Mouse (Mus musculus): ENCODE measurements around the gene Kdm2a. TPM values are rescaled to one million over a fixed set of nuclear protein-coding genes. Genes with fewer than 3 reads are reported as not detected.
"Not testable (repeated sequence)": the region's sequence is repeated elsewhere in the genome, so short reads cannot be mapped to it uniquely, and the experiment has no call there.

The Kdm2a gene
- total RNA-seq, 2 experiments from 2014 or later: 26.5 to 28.3 TPM

DNA sequence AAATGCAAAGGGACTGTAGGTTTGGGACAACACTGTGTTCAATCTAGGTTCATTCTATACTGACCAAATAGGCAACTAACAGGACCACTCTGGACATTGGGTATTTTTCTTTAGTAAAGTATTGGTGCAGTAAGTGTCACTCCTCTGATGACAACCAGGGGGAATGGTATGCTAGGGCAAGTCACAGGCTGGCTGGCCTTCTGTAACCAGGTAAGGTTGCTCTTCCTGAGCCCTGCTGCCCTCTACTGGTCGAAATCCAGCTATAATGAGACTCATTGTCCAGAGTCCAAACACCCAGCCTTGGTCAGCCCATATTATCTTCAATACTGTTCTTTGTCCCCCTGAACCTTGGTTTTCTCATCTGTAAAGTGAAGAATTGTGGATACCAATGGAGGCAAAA lies 19.1 kb upstream of the Kdm2a start:
- DNase-seq: peak; percentile 28

DNA sequence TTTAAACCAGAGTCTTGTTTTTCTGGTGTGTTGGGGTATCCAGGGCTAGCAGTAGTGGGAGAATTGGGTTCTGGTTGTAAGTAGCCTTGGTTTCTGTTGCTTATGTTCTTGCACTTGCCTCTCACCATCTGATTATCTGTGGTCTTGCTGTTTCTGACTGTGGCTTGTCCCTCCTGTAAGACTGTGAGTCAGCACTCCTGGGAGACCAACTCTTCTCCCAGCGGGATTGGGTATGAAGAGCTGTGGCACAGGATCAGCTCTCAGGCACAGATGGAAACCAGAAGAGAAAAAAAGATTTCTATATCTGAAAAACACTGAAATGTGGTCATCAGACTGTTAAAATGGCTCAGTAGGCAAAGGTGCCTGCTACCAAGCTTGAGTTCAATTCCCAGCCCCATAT lies 16.5 kb upstream of the Kdm2a start:
- DNase-seq: no peak

GRCm38 (mm10) chr19:4409062-4409461 lies 11.0 kb upstream of the Kdm2a start:
- DNase-seq: no peak

DNA sequence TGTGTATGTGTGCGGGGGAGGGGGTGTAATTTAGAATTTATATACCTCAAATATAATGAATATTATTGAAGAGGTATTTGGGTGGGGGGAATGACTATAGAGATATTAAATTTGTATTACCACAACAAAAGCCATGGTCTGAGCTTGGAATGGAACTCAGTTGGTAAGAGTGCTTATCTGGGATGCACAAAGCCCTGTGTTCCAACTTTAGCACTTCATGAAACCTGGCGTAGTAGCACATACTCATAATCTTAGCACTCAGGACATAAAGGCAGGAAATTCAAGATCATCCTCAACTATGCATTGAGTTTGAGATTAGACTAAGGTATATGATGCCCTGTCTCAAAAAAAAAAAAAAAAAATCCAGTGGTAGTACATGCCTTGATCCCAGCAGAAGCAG lies 6.8 kb upstream of the Kdm2a start:
- DNase-seq: no peak

GRCm38 (mm10) chr19:4398959-4399358 lies 874 bp upstream of the Kdm2a start:
- DNase-seq: no peak

- no peak for DNase-seq
Measured at GRCm38 (mm10) chr19:4398630-4398948, 504 bp upstream of the Kdm2a start.

DNA sequence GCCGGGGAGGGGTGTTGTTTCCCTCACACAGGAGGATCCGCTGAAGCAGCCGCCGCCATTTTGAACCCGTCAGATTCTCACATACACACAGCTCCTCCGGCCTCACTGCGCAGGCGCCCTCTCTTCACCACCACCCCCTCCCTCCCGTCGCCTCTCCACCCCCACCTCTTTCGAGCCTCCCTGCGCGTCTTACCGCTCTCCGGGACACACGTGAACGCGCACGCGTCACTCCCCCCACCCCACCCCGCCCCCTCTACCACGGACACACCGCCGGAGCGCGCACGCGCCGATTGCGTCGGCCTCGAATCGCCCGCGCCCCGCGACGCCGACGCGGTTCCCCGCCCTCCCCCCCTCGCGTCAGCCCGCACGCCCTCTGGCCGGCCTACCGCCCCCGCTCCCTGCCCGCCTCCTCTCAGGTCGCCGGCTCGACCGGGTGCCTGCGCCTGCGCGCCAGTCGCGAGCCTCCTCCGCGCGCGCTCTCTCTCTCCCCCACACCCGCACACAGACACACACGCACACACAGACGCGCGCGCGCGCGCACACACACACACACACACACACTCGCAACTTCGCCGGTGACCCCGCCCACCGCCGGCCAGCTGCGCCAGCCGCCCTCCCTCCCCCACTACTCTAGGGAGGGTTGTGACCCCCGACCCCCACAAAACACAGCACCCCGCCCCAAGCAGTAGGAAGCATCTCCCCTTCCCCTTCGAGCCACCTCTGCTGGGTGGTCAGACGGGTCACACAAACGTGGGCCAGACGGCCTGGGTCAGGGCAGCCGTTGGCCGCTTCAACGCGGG lies 887 bp downstream of the Kdm2a start:
- peak; percentile 98 for DNase-seq

DNA sequence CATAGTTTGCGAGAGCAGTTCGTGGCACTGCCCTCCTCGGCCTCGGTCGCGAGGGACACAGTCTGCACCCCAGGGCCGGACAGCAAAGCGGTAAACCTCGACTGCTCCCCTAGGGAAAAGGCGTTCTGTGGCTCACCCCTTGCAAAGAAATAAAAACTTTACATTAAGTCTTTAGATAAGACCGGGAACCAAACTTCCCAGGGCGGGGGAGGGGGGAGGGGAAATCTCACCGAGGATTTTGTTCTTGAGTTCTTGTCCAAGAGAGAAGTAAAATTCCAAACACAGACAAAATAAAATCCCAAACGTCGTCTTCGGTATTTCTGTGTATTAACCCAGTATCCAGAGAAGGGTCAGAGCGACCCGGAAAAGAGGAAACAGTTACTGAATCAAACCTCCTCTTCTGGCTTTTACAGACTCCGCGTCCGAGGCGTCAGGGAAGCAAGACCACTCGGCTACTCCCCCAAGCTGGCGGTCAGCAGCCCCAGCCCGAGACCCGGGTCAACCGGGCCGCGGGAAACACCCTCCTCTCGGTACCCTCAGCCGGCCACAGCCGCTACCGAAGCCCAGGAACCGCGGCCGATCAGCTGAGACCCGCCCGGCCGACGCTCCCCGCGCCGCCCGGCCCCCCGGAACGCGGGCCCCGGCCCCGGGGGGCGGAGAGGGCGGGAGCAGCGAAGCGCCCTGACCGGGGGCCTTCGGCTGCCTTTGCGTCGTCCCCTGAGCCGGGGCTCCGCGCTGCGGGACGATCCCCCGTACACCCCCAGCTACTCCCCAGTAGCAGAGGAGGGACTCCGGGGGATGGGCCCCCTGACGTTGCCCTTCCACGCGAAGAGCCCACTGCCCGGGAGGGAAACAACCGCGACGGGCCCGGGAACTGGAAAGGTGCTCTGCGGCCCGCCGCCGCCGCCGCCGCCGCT lies 1.7 kb downstream of the Kdm2a start:
- no peak for DNase-seq

DNA sequence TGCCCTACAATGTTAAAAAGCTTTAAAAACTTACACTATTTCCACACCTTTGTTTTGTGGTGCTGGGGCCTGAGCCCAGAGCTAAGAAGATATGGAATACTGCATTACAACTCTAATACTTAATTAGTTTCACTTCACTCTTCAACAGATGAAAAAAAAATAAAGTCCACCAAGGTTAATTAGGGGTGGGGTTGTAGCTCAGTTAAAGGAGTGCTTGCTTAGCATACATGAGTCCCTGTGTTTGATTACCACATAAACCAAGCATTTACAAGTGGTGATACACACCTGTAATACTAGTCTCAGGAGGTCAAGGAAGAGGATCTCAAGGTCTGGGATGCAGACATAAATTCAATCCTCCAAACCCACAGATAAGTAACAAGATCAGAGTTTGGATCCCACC lies 10.8 kb downstream of the Kdm2a start:
- DNase-seq: no peak

DNA sequence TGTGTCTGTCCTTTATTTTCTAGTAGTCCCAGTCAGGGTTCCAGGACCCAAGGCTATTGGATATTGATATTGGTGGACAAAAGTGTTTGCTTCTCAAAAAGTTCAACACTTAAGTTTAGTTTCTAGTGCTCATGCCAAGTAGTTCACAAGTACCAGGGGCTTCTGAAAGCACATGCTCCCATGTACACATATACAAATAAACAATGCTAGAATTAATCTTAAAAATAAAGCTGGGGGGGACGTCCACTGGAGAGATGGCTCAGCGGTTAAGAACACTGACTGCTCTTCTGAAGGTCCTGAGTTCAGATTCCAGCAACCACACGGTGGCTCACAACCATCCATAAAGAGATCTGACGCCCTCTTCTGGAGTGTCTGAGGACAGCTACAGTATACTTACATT lies 13.1 kb downstream of the Kdm2a start:
- no peak for DNase-seq

DNA sequence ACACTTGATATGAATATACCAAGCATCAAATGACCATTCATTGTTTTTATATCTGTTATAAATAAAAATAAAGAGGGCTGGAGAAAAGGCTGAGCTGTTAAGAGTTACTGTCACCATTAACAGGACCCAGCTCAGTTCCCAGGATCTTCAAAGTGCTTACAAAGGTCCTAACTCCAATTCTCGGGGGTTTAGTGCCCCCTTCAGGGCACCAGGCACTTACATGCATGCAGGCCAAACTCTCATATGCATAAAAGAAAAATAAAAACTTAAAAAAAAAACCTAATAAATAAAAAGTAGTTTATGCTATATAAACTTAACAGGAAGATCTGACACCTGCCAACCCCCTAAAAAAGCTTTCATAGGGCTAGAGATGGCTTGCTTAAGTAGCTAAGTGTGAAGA lies 13.8 kb downstream of the Kdm2a start:
- no peak for DNase-seq

GRCm38 (mm10) chr19:4383306-4383705 lies 14.8 kb downstream of the Kdm2a start:
- DNase-seq: no peak

GRCm38 (mm10) chr19:4382303-4382702 lies 15.8 kb downstream of the Kdm2a start:
- not testable (repeated sequence) for DNase-seq

DNA sequence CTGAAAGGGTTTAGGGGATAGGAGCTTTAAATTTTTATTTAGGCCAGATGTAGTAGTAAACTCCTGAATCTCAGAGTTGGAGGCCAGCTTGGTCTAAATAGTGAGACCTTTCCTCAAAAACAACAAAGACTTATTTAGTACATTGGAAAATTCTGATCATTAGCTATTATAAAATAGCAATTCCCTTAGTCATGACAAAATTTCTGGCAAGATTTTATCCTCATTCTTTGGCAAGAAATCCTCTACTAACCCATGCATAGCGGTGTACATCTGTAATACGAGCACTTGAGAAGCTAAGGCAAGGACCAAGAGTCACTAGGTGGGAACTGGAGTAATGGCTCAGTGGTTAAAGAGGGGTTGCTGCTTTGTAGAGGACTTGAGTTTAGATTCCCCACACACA lies 27.4 kb downstream of the Kdm2a start:
- no peak for DNase-seq

- no peak for DNase-seq
Measured at GRCm38 (mm10) chr19:4370254-4370653, 27.8 kb downstream of the Kdm2a start.

- DNase-seq: no peak
Measured at GRCm38 (mm10) chr19:4349455-4349854, 48.6 kb downstream of the Kdm2a start.

GRCm38 (mm10) chr19:4346479-4346878 lies 51.6 kb downstream of the Kdm2a start:
- no peak for DNase-seq

DNA sequence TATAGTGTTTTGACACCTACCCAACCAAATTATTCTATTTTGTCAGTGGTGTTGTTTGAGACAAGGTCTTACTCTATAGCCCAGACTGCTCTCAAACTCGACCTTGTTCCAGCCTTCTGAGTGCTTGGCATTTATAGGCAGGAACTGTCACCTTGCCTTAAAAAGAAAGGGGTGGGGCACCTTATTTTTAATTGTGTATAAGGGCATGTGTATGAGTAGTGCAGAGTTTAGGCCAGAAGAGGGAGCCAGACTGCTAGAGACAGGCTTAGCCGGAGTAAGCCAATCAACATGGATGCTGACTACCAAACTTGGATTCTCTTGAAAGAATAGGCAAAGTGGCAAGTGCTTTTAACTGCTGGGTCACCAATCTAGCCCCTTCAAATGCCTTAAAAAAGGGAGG lies 59.9 kb downstream of the Kdm2a start:
- DNase-seq: no peak

DNA sequence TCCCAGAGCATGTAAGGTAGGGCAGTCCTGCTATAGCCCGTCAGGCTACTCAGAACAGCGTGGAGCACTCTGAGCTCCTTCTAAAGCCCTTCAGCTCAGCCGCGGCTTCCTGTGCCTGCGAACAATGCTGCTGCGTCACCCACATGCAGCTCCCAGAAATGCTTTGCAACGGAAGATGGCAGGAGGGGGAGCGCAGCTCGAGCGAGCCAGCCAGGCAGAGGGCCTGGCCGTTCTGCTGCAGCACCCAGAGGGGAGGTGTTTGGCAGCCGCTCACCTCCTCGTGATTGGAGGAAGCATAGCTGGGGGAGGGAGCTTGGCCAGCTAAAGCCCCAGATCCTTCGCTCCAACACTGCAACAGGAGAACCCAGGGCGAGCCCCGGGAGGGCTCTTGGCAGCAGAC lies 64.3 kb downstream of the Kdm2a start:
- peak; percentile 98 for DNase-seq

DNA sequence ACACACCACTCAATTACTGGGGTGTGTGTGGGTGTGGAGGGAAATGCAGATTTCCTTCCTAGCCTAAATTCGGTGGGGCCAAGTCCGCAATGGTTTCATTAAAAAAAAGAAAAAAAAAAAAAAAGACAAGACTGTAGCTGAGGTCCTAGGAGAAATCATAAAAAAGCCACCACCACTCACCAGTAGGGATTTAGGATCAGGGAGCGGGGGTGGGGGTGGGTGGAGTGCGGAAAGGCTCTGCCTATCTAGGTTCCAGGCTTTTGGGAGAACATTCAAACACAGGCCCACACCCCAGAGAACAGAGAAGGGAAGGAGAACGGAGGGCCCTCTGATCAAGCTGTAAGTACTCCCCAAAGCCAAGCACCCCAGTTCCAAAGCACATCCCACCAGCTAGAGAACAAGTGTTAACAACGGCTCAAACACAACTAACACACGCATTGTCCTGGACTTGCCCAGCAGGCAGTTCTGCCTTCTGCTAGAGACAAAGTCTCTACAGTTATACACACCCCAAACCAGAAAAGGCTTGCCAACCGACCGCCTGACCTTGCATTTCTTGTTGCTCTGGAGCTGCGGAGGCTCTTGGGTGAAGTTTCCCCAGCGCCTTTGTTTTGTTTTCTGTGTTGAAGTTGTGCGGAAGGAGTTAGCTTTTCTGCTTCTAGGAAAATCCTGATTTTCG lies 64.8 kb downstream of the Kdm2a start:
- no peak for DNase-seq

GRCm38 (mm10) chr19:4332653-4333052 lies 65.4 kb downstream of the Kdm2a start:
- DNase-seq: no peak

DNA sequence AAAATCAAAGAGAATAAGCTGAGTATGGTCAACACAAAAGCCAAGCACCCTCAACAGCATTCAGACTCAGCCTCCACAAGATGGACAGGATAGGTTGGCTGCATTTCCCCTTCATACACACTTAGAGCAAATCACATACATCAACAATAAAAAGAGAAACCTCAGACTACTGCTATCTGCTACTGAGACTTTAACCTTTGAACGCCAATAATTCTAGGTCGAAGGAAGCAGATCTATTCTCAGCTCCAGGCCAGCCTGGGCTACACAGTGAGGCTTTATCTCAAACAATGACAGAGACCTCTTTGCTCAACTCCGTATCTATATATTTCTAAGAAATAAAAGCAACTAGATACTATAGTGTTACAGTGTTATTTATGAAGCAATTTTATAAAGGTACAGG lies 66.8 kb downstream of the Kdm2a start:
- no peak for DNase-seq

DNA sequence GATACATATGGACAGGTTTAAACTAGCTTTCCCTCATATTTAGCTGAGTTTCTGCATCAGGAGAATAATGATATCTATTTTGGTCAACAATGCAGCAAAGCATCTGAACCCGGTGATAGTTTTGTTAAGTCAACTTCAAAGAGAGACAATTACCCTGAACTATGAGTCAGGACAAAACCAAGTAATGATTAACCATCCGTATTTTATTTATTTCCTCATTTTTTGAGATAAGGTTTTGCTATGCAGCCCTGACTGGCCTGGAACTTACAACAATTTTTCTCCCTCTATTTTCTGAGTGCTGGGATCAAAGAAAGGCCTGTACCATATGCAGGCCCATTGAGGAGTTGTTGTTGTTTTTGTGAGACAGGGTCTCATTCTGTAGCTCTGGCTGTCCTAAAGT lies 67.5 kb downstream of the Kdm2a start:
- no peak for DNase-seq

Data from gastrocnemius, postnatal 25 days (tissue).